Mouse (Mus musculus) layer of hippocampus, adult 9-10 months (tissue): ENCODE results near the gene Sptssa.
"Not testable (repeated sequence)": the region's sequence is repeated elsewhere in the genome, so short reads cannot be mapped to it uniquely, and the experiment has no call there.

Source experiments
- DNase-seq: peaks from one replicate; pipeline ENCODE4 v3.0.0; 2022; ENCODE audit warnings: low spot score

Gene Sptssa

DNA sequence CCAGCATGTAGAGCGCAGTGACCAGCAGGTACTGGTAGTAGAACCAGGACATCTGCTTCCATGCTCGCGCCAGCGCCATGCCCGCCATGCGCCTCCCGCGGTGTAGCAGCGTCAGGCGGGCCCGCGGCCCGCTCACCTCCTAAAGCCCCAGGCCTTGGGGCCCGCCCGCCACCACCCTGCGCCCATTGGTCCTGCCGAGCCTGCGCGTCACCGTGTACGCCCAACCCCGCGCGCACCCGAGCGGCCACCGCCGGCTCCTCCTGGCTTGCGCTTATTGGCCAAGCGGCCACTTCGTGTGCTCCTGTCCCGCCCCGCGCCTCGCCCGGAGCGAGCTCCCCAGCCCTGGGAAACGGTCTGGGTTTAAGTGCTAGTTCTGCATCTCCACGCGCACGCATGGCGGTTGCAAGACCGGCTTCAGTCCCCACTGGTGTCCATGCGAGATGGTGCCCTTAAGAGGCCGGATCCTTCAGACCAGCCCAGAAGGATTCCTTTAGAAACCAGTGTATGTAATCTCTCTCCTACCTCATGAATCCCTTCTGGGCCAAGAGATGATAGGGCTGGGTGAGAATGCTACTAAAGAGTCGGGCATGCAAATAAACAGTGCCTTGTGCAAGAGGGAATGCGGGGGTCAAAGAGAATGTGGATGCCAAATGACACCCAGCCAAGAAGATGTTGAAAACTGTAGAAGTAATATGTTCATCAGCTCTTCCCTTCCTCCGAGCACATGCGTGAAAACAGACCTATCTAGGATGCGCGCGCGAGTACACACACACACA, at the start of gene Sptssa:
TSS of gene Sptssa (minus strand) at position 178 of the 776 bp plus-strand sequence.
- peak; percentile 73 for DNase-seq

DNA sequence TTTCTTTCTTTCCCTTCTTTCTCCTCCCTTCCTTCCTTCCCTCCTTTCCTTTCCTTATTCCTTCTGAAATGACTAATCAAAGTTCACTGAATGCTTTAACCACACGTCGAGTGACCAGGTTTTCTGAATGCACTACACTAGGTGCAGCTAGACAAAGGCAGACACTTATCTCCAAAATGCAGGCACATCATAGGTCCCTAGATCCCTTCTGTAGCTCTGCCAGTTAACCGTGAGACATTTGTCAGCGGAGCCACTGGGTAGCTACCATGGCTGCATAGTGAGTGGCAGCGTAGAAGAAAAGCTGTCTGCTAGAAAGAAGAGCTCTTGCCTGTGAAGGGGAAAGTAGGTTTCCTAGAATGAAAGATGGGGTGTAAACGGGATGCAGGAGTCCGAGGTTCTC, 43.0 kb upstream of the Sptssa start:
- DNase-seq = no peak

DNA sequence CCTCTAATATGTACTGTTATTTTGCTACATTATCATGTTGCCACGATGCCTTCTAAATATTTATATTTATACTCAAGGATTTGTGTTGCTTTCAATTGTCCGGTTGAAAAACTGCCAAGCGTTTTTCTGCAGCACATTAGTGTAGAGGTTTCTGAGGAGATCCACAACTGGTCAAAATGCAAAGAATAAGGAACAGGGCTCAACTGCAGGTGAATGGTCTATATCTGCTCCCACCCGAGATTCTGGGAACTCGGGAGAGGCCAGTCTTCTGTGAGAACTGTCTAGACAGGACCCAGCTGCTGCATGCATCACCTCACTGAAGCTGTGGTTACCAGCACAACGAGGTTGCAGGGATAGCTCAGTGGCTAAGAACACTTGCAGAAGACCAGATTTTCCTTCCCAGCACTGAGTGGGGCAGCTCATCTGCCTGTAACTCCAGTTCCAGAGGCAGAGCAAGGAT, 41.4 kb upstream of the Sptssa start:
- no peak for DNase-seq

DNA sequence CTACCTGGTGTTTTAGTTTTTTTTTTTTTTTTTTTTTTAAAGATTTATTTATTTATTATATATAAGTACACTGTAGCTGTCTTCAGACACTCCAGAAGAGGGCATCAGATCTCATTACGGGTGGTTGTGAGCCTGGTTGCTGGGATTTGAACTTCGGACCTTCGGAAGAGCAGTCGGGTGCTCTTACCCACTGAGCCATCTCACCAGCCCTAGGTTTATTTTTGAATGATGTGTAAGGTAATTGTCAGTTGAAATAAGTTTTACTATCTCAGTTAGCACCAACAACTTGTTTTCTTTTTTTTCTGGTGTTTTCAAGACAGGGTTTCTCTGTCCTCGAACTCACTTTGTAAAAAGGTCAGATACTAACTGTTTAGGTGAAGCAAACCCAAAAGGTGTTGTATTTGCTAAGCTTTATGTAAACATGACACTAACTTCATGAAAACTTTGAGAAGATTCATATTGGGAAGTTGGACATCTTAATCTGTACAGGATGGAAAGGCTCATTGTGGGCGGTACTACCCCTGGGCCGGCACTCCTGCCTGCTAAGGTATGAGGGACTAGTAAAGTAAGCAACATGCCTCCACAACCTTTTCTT, 40.7 kb upstream of the Sptssa start:
- no peak for DNase-seq

DNA sequence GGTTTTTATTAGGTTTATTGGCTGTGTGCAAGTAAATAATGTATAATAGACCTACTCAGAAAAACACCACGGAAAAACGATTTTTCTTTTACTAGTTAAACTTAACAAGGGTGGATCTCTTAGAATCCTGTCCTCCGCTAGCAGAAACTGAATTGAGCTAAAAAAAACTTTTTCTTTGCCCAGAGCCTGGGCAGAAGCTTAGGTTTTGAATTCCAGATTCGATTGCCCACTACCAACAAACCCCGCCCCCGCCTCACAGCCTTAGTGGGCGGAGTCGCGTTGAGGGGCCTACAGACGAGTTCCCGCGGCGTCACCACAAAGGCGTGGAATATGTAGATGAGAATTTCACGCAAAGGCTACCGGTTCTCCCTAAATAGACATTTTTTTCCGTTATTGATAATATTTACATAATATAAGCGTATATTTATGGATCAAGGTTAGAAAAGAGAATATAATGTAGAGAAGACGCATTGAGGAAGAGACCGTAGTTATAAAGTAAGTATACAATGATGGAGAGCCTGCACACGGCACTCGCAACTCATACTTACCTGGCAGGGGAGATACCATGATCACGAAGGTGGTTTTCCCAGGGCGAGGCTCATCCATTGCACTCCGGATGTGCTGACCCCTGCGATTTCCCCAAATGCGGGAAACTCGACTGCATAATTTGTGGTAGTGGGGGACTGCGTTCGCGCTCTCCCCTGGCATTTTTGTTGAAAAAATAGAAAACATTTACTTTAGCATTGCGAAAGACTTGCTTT, 40.0 kb upstream of the Sptssa start:
- DNase-seq = peak; percentile 95

DNA sequence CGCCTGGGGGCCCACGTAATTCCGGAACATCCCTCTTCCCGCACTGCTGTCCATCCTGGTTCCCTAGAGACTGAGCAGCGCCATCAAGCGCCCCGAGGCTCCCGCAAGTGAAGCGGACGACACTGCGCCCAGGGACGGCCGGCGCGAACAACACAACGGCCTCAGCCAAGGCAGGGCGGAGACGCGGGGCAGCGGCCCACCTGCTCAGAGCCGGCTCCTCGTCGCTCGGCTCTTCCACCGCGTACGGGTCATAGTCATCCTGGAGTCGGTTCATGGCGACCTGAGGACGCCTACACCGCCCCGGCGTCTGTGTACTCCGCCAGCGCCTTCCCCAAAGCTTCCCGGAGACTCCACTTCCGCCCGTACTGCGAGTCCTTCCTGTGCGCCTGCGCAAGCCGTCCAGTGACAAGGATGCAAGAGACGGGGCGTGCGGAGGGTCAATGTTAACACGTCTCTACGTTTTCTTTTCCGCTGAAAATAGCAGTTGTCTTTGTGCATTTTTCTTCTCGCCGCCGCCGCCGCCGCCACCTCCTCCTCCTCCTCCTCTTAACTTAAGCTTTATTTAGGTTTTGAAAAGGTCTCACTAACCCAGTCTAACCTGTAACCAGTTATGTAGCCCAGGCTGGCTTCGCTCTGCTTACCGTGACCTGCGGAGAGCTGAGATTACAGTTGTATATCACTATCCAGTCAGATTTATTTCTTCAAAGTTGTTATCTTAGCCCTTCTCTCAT, 39.3 kb upstream of the Sptssa start, which contains the start of gene Eapp:
TSS of gene Eapp (minus strand) at position 387 of the 731 bp plus-strand sequence.
- DNase-seq = peak; percentile 83

DNA sequence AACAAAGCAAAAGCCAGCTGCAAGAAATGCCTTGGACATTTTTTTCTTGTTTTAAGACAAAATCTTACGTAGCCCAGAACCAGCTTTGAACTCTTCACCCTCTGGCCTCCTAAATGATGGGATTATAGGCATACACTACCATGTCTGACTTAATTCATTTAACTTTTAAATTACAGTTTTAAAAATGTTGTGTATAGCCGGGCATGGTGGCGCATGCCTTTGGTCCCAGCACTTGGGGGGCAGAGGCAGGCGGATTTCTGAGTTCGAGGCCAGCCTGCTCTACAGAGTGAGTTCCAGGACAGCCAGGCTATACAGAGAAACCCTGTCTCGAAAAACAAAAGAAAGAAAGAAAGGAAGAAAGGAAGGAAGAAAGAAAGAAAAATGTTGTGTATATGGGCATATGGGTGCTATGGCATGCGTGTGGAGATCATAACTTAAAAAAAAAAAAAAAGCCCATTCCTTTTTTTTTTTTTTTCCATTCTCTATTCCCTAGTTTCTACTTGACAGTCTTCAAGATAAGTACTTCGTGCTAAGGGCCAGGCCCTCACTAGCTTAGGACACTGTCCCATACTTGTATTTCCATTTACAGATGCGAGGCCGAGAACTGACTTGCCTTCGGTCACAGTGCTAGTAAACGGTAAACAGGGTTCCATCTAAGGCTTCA, 38.6 kb upstream of the Sptssa start:
- DNase-seq = no peak

DNA sequence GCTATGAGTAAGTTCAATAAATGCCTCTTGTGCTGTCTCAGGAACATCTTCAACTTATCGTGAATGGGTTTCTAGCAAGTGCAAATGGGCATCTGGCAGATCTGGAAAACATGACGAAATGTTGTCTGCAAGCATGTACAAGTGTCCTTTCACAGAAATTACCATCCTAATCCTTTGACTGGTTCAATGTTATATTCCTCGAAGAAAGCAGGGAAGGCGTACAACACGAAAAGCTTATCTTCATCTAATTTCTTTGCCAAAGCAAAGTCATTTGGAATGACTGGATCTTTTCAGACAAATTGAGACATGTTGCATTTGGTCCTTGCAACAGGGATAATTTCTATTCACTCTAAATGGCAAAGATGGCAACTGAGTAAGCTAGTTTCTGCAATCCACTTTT, 32.7 kb upstream of the Sptssa start:
- DNase-seq = no peak

DNA sequence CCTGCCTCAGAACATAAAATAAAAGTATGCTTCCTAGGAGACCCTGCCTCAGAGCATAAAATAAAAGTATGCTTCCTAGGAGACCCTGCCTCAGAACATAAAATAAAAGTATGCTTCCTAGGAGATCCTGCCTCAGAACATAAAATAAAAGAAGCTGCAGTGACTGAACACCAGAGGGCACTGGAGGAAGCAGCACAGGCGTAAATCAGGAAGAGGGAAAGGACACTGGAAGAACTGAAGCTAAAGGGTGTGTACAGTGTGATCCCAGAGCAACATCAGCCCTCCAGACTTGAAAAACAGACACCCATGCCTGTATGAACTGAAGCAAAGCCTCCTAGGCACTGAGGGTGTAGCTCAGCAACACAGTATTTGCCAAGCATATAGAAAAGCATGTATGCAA, 26.8 kb upstream of the Sptssa start:
- DNase-seq = no peak

DNA sequence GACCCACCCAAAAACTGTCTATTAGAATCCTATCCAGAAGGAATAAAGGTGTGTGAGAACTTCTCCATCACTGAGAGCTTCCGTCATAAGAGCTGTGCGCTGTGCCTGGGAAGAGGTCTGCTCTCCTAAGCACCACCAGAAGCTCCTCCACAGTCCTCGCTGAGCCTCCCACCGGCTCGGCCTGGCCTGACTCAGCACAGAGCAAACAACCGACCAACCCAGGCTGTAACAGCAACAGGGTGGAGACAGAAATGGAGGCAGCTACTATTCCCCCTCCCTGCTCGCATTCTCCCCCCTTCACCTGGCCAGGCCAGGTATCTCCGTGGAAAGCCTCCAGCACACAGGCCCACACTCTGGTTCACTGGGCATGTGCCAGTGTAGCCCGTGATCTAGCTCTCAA, 20.3 kb upstream of the Sptssa start:
- DNase-seq = no peak

DNA sequence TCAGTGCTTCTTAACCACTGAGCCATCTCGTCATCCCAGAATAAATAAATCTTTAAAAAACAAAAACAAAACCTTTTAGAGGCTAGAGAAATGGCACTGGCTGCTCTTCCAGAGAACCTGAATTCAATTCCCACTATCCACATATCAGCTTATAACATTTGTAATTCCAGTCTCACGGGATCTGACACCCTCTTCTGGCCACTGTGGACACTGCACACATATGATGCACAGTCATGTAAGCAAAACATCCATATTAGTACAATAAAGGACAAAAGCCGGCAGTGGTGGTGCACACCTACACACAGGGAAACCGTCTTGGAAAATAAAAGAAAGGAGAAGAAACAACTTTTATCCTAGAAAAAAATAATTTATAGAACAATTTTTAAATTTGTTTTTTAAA, 19.0 kb upstream of the Sptssa start:
- no peak for DNase-seq

DNA sequence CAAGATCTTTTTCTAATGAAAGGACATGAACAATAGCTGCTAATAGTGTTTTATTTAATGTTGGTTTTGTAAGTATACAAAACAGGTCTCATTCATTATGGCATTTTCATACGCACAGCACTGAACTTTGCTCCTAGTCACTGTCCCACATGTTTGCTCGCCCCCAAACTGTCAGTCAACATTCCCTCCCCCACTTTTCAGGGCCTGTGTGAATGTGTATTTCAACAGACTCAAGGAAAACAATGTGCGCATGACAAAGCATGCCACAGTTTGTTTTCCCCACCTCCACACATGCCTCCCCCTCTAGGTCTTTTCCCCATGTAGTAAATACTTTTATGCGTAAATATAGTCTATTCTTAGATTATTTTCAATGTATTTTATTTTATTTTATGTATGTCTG, 14.9 kb upstream of the Sptssa start:
- DNase-seq = no peak

DNA sequence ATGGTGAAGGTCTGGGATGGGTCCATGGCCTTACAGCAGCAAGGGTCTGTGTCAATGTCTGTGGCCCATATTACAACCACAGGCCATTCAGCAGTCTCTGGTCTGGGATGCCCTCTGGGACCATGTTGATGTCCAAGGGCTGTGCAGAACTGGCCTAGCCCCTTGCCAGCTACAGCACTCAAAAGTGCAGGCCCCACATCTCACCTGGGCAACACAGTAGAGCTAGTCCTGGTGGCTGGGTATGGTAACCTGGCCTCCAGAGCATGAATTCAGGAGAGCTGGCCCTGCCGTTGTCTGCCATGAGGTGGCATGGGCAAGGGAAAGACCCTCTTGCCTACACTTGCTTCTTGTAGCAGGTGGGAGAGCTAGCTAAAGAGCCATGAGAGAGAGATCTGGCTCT, 11.8 kb upstream of the Sptssa start:
- no peak for DNase-seq

DNA sequence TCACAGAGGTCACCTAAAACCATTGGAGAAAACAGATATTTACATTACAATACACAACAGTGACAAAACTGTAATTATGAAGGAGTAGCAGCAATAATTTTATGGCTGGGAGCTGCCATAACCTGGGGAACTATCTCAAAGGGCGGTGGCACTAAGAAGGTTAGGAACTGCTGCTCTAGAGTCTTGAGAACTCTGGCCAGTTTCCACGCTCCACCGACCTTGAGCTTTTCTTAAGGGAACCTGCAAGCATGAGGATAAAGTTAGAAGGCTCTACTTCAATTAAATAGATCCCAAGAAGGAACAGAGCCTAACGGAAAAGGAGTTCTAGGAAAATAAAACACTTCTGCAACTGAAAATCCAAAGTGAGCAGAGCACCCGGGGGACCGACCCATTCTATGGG, 9.2 kb upstream of the Sptssa start:
- no peak for DNase-seq

DNA sequence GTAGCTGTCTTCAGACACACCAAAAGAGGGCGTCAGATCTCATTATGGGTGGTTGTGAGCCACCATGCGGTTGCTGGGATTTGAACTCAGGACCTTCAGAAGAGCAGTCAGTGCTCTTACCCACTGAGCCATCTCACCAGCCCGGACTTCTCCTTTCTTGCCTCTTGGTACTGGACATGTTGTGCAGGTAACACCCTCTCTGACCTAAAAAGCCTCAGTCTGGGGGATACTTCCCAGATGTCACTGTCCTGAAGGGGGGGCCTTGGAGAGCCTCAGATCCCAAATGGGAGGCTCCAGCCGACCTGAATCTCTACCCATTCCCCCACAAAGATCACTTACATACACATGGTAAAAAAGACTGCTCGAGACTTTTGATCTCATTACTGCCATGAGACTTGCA, 5.1 kb upstream of the Sptssa start:
- not testable (repeated sequence) for DNase-seq

DNA sequence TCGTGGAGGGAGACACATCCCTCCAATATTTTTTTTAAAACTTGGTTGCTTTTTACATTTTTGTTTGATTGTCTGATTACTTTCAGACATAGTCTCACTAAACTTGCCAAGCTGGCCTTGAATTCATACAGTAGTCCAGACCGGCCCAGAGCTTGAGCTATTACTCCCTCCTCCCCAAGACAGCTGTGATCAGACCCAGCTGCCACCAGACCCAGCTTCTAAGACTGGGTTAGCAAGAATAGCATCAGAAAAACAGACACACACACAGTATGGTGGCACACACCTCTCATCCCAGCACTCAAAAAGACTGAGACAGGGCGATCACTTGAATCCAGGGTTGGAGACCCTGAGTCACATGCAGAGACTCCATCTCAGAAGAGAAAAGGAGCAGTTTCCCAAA, 3.5 kb upstream of the Sptssa start:
- no peak for DNase-seq

DNA sequence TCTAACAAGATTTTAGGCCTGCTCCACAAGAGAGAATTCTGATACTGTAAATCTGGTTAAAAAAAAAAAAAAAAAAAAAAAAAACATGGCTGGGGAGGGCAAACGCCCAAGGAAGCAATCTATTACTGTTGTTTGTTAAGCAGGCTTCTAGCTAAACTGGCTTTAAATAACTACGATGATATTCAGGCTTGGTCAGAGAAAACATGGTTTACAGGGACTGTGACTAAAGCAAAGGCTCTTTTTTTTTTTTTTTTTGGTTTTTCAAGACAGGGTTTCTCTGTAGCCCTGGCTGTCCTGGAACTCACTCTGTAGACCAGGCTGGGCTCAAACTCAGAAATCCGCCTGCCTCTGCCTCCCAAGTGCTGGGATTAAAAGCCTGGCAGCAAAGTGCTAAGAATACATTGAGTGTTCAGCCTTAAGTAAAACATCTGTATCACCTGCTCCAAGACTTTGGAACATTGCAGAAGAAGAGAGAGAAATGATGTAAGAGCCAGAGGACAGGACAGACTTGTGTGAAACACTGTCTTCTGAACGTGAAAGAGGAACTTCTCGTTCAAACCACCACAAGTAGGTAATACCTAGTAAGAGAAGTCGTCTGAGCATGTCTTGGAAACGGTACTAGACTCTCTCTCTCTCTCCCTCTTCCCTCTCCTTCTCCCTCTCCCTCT, 2.2 kb upstream of the Sptssa start:
- DNase-seq = no peak

DNA sequence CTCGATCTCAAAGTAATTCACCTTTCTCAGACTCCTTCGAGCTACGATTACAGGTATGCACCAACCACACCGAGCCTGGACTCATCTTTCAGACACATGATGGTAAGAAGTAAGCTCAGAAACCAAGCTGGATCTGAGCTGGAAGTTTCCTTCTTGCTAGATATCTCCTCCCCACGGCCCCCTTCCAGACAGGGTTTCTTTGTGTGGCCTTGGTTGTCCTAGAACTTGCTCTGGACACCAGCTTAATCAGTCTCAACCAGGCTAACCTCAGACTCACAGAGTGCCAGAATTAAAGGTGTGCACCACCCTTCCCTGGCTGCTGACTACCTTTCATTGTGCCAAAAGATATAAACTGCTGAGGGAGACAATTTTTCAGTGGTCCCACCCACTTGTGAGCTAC, 1.6 kb upstream of the Sptssa start:
- DNase-seq = no peak

DNA sequence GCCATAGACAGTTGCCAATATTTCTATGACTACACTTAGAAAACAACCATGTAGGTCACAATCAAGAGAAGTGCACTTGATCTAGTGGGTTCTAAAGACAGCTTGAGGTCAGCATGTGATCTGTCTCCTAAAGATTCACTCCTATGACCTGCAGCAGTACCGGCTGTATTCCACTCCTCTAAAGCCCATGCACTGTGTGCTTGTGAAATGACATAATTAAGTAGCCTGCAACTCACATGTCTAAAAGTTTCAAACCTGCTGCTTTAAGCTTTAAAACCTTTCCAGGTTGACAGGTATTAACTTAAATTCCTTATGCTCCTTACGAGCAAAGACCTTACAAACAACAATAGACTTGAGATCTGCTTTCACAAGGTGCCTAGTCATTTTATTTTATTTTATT, 853 bp upstream of the Sptssa start:
- DNase-seq = no peak

DNA sequence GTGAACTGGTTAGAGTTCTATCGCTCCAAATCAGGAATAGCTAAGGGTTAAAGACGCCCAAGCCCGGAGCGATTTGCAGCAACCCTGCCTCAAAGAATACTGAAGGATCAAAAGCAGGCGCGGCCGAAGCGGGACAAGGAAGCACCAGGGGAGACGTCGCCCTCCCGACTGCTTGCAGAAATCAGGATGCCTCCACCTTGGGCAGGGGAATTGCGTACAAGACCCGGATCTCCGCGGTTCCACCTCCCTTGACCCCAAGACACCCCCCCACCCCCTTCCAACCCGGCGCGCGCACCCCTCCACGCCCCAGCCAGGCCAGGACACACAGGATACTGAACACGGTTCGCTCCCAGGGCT, 356 bp downstream of the Sptssa start:
- no peak for DNase-seq

DNA sequence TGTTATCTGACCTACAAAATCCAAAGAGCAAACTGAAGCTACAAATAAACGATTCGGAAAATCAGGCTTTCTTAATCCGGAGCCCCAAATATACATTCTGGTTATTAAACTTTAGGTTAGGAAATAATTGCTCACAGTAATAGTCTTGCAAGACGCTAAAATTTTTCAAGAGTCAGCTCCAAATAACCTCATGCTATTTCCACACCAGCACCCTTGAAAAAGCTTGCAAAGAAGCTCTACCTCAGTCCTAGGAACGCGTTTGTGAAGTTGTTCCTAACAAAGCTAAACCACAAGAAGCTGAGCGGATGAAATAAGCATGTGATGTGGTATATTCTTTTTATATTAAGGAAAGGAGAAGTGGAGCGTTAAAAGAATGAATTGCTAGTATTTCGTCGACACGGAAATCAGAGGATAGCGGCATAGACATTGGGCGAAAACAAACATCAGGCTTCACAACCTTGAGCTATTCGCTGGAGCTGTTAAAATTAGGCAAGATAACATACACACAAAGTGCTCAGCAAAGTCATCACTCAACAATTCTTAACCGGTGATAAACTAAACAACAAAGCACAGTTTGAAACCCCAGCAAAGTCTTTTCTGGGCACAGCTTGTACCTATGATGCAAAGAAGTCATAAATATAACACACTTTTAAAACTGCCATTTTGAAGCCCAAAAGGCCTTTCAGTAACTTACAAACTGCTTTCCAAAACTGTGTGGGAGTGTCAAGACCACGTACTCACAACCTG, 908 bp downstream of the Sptssa start:
- no peak for DNase-seq
